Mouse (Mus musculus): ENCODE measurements at regions not wholly inside any gene's neighbourhood (a gene's known extent, or its start where the extent isn't known, plus 50 kb on each side); places are given as distances from the start of the nearest gene placed in this dataset.
A peak's percentile ranks its signal among the peaks of the same experiment; 100 is the strongest.

DNA sequence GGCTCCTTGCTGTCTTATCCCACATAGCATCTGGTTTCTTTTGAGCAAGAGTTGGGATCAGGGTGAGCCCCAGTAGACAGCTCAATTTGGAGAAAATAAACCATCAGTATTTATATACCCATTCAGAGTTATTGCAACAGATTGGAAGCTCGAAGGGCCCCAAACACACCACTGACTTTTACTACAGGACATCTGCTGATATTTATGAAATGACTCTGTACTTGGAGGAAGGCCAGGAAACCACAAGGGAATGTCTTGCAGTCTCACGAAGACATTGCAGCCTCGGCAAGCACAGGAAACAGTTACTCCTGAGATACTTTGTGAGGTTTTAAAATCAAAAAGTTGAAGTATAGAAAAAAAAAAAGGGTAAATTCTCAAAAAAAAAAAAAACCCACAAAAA is 375.1 kb upstream of the 4931408C20Rik start:
- peak in 1 of 2 experiments; percentile 19 for DNase-seq (ENCODE audit: inconsistent age in 2 of 2, low spot score in 1 of 2)

Data from adrenal gland, adult (tissue).